Mouse (Mus musculus) neural tube, embryonic 15.5 days (tissue): ENCODE data around the gene Gm28551. TPM values are rescaled to one million over a fixed set of nuclear protein-coding genes. Genes with fewer than 3 reads are reported as not detected.

Experiments used
- polyA plus RNA-seq: library from polyadenylated mRNA; unstranded; fragments of >200 nt; fragmentation: Nextera tagmentation; extraction: Ambion mirVana; gene quantifications from 2 replicates; pipeline ENCODE4 v1.2.1, GENCODE M21; 2015

Gene Gm28551
- polyA plus RNA-seq, 1 experiment from 2014 or later, result 3.1 TPM

Other genes with a start within 250 kb of the Gm28551 start
- gene 1700019A02Rik, start 165.0 kb downstream of the Gm28551 start, polyA plus RNA-seq, result not detected in 2 replicates
- gene Pms1, start 55.6 kb downstream of the Gm28551 start, polyA plus RNA-seq, result 10.1 and 13.4 TPM in 2 replicates
- gene Ormdl1, start 55.6 kb downstream of the Gm28551 start, polyA plus RNA-seq, result 42.7 and 45.2 TPM in 2 replicates
- not detected in 2 replicates for gene Gm28778, start 55.6 kb downstream of the Gm28551 start, polyA plus RNA-seq
- 21.3 and 21.8 TPM in 2 replicates for gene Osgepl1, start 39.0 kb downstream of the Gm28551 start, polyA plus RNA-seq
- gene Asdurf, start within 50 bp of the Gm28551 start, polyA plus RNA-seq, result 8.9 and 12.0 TPM in 2 replicates
- gene Asnsd1, start 85 bp upstream of the Gm28551 start, polyA plus RNA-seq, result 57.3 and 61.2 TPM in 2 replicates